Mouse (Mus musculus): ENCODE results near the gene Emilin1. TPM values are rescaled to one million over a fixed set of nuclear protein-coding genes. Genes with fewer than 3 reads are reported as not detected.

Gene Emilin1
- total RNA-seq, 1 experiment, result 16.6 TPM

DNA sequence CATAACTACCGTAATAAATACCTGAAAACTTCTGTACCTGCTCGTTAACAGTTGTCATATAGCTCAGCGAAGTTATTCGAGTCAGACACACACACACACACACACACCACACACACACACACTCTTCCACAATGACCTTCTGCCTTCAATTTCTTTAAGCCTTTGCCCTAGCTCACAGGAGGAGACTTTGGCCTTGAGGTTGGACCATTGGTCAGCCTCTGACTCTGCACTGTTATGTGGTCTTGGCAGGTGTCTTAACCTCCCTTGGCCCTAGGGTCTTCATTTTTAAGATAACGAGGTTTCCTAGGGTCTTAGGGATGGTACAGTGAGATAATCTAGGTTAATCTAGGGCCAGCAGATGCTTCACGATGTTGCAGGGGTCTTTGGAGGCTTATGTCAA is 31.1 kb downstream of the Emilin1 start:
- H3K9me3 ChIP-seq (ENCODE audit: control insufficient read depth, insufficient read depth, low read depth, low read length), result no peaks in the 10 kb centered on the region
- no peak overlapping the region for H3K9ac ChIP-seq (ENCODE audit: insufficient read depth, low read depth, low read length, poor library complexity, severe bottlenecking)
- H3K36me3 ChIP-seq (ENCODE audit: control insufficient read depth, insufficient read depth, low read length, poor library complexity, severe bottlenecking), result no peaks in the 10 kb centered on the region
- TF ChIP-seq MAFK (IDR thresholded peaks at IDR 0.05; ENCODE audit: insufficient read depth, low read depth, low read length), result no peak
- no peak for TF ChIP-seq ZC3H11A (IDR thresholded peaks at IDR 0.05; ENCODE audit: borderline replicate concordance, low read depth, low read length)
- TF ChIP-seq ZNF384 (IDR thresholded peaks at IDR 0.05; ENCODE audit: low read depth, low read length), result no peak
- no peak for TF ChIP-seq HCFC1 (IDR thresholded peaks at IDR 0.05; ENCODE audit: borderline replicate concordance, insufficient read depth, low read length)
- no peak for TF ChIP-seq CHD2 (IDR thresholded peaks at IDR 0.05; ENCODE audit: low read depth, low read length)
- H3K27ac ChIP-seq (ENCODE audit: insufficient read depth, low read depth, low read length, poor library complexity, severe bottlenecking), result no peak overlapping the region
- no peak overlapping the region for H3K4me3 ChIP-seq (ENCODE audit: insufficient read depth in 1 of 2, low read depth in 1 of 2, low read length in 2 of 2, poor library complexity in 1 of 2, severe bottlenecking in 1 of 2)
- DNase-seq (ENCODE audit: low read depth, low spot score), result no peak
- in situ Hi-C loops (cut with MboI; ENCODE audit: low sequenced_read_pairs in 2 of 2, unreplicated experiment in 2 of 2), result loop anchor here in 1 of 2 experiments (25.0 kb wide), 1 partner anchor 132 kb away; the partner anchor contains the start of gene Mapre3
- peaks cover 0 to 3% of the 10 kb centered on the region in 2 experiments; a peak in 1 of 4 replicates for H3K4me1 ChIP-seq (ENCODE audit: control insufficient read depth in 2 of 2, insufficient read depth in 2 of 2, low read length in 2 of 2, poor library complexity in 1 of 2)

GRCm38 (mm10) chr5:30944956-30945781 is 32.0 kb downstream of the Emilin1 start, which contains the start of gene Cgref1:
TSS of gene Cgref1 (minus strand) at chr5:30945591.
- no peak for DNase-seq (ENCODE audit: low read depth, low spot score)
- H3K9ac ChIP-seq (ENCODE audit: insufficient read depth, low read depth, low read length, poor library complexity, severe bottlenecking), result peak within 1 kb of the TSS; percentile 42
- H3K4me3 ChIP-seq (ENCODE audit: insufficient read depth in 1 of 2, low read depth in 1 of 2, low read length in 2 of 2, poor library complexity in 1 of 2, severe bottlenecking in 1 of 2), result peak within 1 kb of the TSS; percentile 63 to 73
- H3K27ac ChIP-seq (ENCODE audit: insufficient read depth, low read depth, low read length, poor library complexity, severe bottlenecking), result no peak within 1 kb of the TSS
- peaks cover 0 to 3% of the 10 kb centered on the region in 2 experiments; a peak in 1 of 4 replicates for H3K4me1 ChIP-seq (ENCODE audit: control insufficient read depth in 2 of 2, insufficient read depth in 2 of 2, low read length in 2 of 2, poor library complexity in 1 of 2)
- H3K36me3 ChIP-seq (ENCODE audit: control insufficient read depth, insufficient read depth, low read length, poor library complexity, severe bottlenecking), result no peaks in the 10 kb centered on the region
- in situ Hi-C loops (cut with MboI; ENCODE audit: low sequenced_read_pairs in 2 of 2, unreplicated experiment in 2 of 2), result loop anchor here in 1 of 2 experiments (25.0 kb wide), 1 partner anchor 133 kb away; the partner anchor contains the start of gene Mapre3
- H3K9me3 ChIP-seq (ENCODE audit: control insufficient read depth, insufficient read depth, low read depth, low read length), result no peaks in the 10 kb centered on the region
- no peak for TF ChIP-seq ZNF384 (IDR thresholded peaks at IDR 0.05; ENCODE audit: low read depth, low read length)
- no peak for TF ChIP-seq CHD2 (IDR thresholded peaks at IDR 0.05; ENCODE audit: low read depth, low read length)
- no peak for TF ChIP-seq MAFK (IDR thresholded peaks at IDR 0.05; ENCODE audit: insufficient read depth, low read depth, low read length)
- TF ChIP-seq HCFC1 (IDR thresholded peaks at IDR 0.05; ENCODE audit: borderline replicate concordance, insufficient read depth, low read length), result no peak
- TF ChIP-seq ZC3H11A (IDR thresholded peaks at IDR 0.05; ENCODE audit: borderline replicate concordance, low read depth, low read length), result no peak

DNA sequence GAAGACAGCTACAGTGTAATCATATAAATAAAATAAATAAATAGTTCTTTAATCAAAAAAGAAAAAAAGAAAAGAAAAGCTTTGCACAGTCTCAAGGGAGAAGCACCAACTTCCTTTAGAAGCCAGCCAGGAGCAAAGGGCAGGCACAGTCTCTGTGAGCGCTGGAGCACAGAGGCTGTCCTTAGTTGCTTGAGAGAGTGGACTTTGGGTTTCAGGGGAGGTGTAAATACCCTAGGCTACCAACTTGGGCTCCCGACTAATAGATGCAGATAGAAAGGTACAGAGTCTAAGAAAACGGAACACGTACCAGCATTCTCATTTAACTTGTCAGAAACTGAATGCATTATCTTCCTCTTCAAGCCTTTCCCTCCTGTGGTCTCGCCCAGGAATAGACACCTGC is 35.4 kb downstream of the Emilin1 start:
- TF ChIP-seq HCFC1 (IDR thresholded peaks at IDR 0.05; ENCODE audit: borderline replicate concordance, insufficient read depth, low read length), result no peak
- TF ChIP-seq CHD2 (IDR thresholded peaks at IDR 0.05; ENCODE audit: low read depth, low read length), result no peak
- no peak for TF ChIP-seq MAFK (IDR thresholded peaks at IDR 0.05; ENCODE audit: insufficient read depth, low read depth, low read length)
- no peak for TF ChIP-seq ZC3H11A (IDR thresholded peaks at IDR 0.05; ENCODE audit: borderline replicate concordance, low read depth, low read length)
- TF ChIP-seq ZNF384 (IDR thresholded peaks at IDR 0.05; ENCODE audit: low read depth, low read length), result no peak
- Histone ChIP-seq H3K9ac (ENCODE audit: insufficient read depth, low read depth, low read length, poor library complexity, severe bottlenecking) (no peak overlapping the region), H3K4me1 (ENCODE audit: control insufficient read depth in 2 of 2, insufficient read depth in 2 of 2, low read length in 2 of 2, poor library complexity in 1 of 2) (peaks cover 0 to 5% of the 10 kb centered on the region in 2 experiments; a peak in 2 of 4 replicates), H3K9me3 (ENCODE audit: control insufficient read depth, insufficient read depth, low read depth, low read length) (no peaks in the 10 kb centered on the region), H3K36me3 (ENCODE audit: control insufficient read depth, insufficient read depth, low read length, poor library complexity, severe bottlenecking) (peaks cover 7% of the 10 kb centered on the region), H3K27ac (ENCODE audit: insufficient read depth, low read depth, low read length, poor library complexity, severe bottlenecking) (no peak overlapping the region), H3K4me3 (ENCODE audit: insufficient read depth in 1 of 2, low read depth in 1 of 2, low read length in 2 of 2, poor library complexity in 1 of 2, severe bottlenecking in 1 of 2) (no peak overlapping the region)
- in situ Hi-C loops (cut with MboI; ENCODE audit: low sequenced_read_pairs in 2 of 2, unreplicated experiment in 2 of 2), result loop anchor here in 1 of 2 experiments (25.0 kb wide), 1 partner anchor 136 kb away; the partner anchor contains the start of gene Mapre3
- DNase-seq (ENCODE audit: low read depth, low spot score), result no peak

GRCm38 (mm10) chr5:30949654-30950326 is 36.6 kb downstream of the Emilin1 start:
- Histone ChIP-seq H3K27ac (ENCODE audit: insufficient read depth, low read depth, low read length, poor library complexity, severe bottlenecking) (no peak overlapping the region; the same call in 1 of the 2 replicates), H3K4me3 (ENCODE audit: insufficient read depth in 1 of 2, low read depth in 1 of 2, low read length in 2 of 2, poor library complexity in 1 of 2, severe bottlenecking in 1 of 2) (peak overlapping the region; percentile 76 to 84), H3K36me3 (ENCODE audit: control insufficient read depth, insufficient read depth, low read length, poor library complexity, severe bottlenecking) (peaks cover 17% of the 10 kb centered on the region), H3K9ac (ENCODE audit: insufficient read depth, low read depth, low read length, poor library complexity, severe bottlenecking) (peak overlapping the region; percentile 87), H3K9me3 (ENCODE audit: control insufficient read depth, insufficient read depth, low read depth, low read length) (no peaks in the 10 kb centered on the region), H3K4me1 (ENCODE audit: control insufficient read depth in 2 of 2, insufficient read depth in 2 of 2, low read length in 2 of 2, poor library complexity in 1 of 2) (peaks cover 0 to 5% of the 10 kb centered on the region in 2 experiments; a peak in 2 of 4 replicates)
- TF ChIP-seq HCFC1 (IDR thresholded peaks at IDR 0.05; ENCODE audit: borderline replicate concordance, insufficient read depth, low read length) (no peak), ZNF384 (IDR thresholded peaks at IDR 0.05; ENCODE audit: low read depth, low read length) (no peak), ZC3H11A (IDR thresholded peaks at IDR 0.05; ENCODE audit: borderline replicate concordance, low read depth, low read length) (no peak), MAFK (IDR thresholded peaks at IDR 0.05; ENCODE audit: insufficient read depth, low read depth, low read length) (no peak), CHD2 (IDR thresholded peaks at IDR 0.05; ENCODE audit: low read depth, low read length) (no peak)
- peak; percentile 88 for DNase-seq (ENCODE audit: low read depth, low spot score)
- in situ Hi-C loops (cut with MboI; ENCODE audit: low sequenced_read_pairs in 2 of 2, unreplicated experiment in 2 of 2), result loop anchor here in 1 of 2 experiments (25.0 kb wide), 1 partner anchor 137 kb away; the partner anchor contains the start of gene Mapre3

Data from ES-E14 (cell line).